Mouse (Mus musculus) left cerebral cortex, postnatal 25 days (tissue): Measurements from ENCODE around the gene Wtap. TPM values are rescaled to one million over a fixed set of nuclear protein-coding genes. Genes with fewer than 3 reads are reported as not detected.

Experiments
- total RNA-seq, 2 experiments: library from RNA; stranded (reverse); gene quantifications; 2 replicates each; pipeline ENCODE4 v1.2.3; 2021

Gene Wtap
- total RNA-seq, 2 experiments from 2014 or later, result 50.9 to 53.6 TPM

Other genes with a start within 250 kb of the Wtap start
- 10 to 100 TPM; 28.5 to 29.2 TPM for gene Igf2r, start 224.5 kb downstream of the Wtap start, total RNA-seq
- gene Mas1, start 126.0 kb downstream of the Wtap start, total RNA-seq, result 10 to 100 TPM; 37.2 to 39.0 TPM
- under 1 TPM in 1 of 2 experiments, not detected in 1; 0.37 TPM for gene Mrgprh, start 118.1 kb downstream of the Wtap start, total RNA-seq
- 1 to 10 TPM; 2.3 to 2.7 TPM for gene Pnldc1, start 83.9 kb downstream of the Wtap start, total RNA-seq
- 100 to 1,000 TPM; 210 to 217 TPM for gene Tcp1, start 78.5 kb downstream of the Wtap start, total RNA-seq
- gene Mrpl18, start 77.8 kb downstream of the Wtap start, total RNA-seq, result 10 to 100 TPM; 59.7 to 65.2 TPM
- 1 to 10 TPM; 2.6 to 3.9 TPM for gene Acat3, start 53.6 kb downstream of the Wtap start, total RNA-seq
- 10 to 100 TPM; 59.1 to 60.8 TPM for gene Acat2, start 33.4 kb downstream of the Wtap start, total RNA-seq
- 100 to 1,000 TPM; 267 to 275 TPM for gene Sod2, start 12.7 kb upstream of the Wtap start, total RNA-seq
- gene Gpr31b, start 58.1 kb upstream of the Wtap start, total RNA-seq, result not detected
- under 1 TPM; 0.23 to 0.30 TPM for gene Tcp10b, start 66.9 kb upstream of the Wtap start, total RNA-seq
- under 1 TPM in 1 of 2 experiments, not detected in 1; 0.14 TPM for gene Unc93a, start 137.6 kb upstream of the Wtap start, total RNA-seq
- gene Smok2a, start 227.0 kb upstream of the Wtap start, total RNA-seq, result not detected
- not detected for gene Smok2b, start 236.1 kb upstream of the Wtap start, total RNA-seq